Comparison of ENCODE assay signal across 22 mouse cellular contexts in the genomic region with DNA sequence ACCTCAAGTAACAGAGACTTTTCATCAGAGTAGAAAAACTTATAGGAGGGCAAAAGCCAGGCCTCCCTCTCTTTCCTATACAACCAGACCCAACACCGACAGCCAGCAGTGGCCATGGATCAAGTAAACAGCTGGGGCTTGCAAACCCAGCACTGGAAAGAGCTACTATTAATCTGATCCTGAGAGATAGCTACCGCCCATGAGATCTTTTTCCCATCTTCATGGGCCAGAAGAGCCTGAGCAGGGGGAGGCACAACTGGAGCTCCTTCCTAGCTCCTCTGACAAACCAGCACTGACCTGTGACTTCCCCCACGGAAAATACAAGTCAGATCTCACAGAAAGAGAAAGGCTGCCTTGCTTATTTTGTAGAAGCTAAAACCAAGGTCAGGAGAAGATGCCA.
DNase-seq lines count a peak whose midpoint lies in the region; ATAC-seq and TF ChIP-seq lines count a peak whose summit lies in the region.
"Had no signal": no experiment of that assay in that cellular context is flagged by ENCODE, and none has a peak within 500 bp of the region (broad histone marks: within the 10 kb centered on the region; RNA-seq: fewer than 3 reads in every experiment).

No protein-coding gene starts in this region.

- no peaks in the 10 kb centered on the region for H3K4me1 ChIP-seq in intestine, embryonic 14.5 days (replicated peaks; ENCODE audit: control insufficient read depth, insufficient read depth, low read length)
- no peaks in the 10 kb centered on the region for H3K4me1 ChIP-seq in intestine, embryonic 16.5 days (ENCODE audit: control insufficient read depth, insufficient read depth, low read length)
- peaks cover 5% of the 10 kb centered on the region; the same call in 1 of the 2 replicates for H3K4me1 ChIP-seq in kidney, embryonic 15.5 days
- H3K4me1 ChIP-seq in kidney, postnatal 0 days (replicated peaks; ENCODE audit: insufficient read depth, low read length): no peaks in the 10 kb centered on the region
- H3K4me1 ChIP-seq in hindbrain, embryonic 13.5 days (replicated peaks): no peaks in the 10 kb centered on the region
- H3K4me1 ChIP-seq: embryonic facial prominence, embryonic 12.5 days; forebrain, embryonic 13.5 days; forebrain, embryonic 15.5 days had no signal

- no peak for TF ChIP-seq CTCF in kidney, postnatal 0 days (IDR thresholded peaks at IDR 0.05; ENCODE audit: low read depth)

- H3K27me3 ChIP-seq in intestine, embryonic 14.5 days (replicated peaks; ENCODE audit: control insufficient read depth, insufficient read depth, low read length): no peaks in the 10 kb centered on the region
- H3K27me3 ChIP-seq in intestine, embryonic 16.5 days (replicated peaks; ENCODE audit: control insufficient read depth, insufficient read depth, low read length): no peaks in the 10 kb centered on the region
- H3K27me3 ChIP-seq in kidney, embryonic 15.5 days: 0 out of 2 replicates have a peak, but pooled peaks cover 7% of the 10 kb centered on the region
- no peaks in the 10 kb centered on the region for H3K27me3 ChIP-seq in kidney, postnatal 0 days (ENCODE audit: insufficient read depth, low read length)
- no peaks in the 10 kb centered on the region for H3K27me3 ChIP-seq in hindbrain, embryonic 13.5 days
- H3K27me3 ChIP-seq: embryonic facial prominence, embryonic 12.5 days; forebrain, embryonic 13.5 days; forebrain, embryonic 15.5 days had no signal

- DNase-seq in intestine, embryonic 14.5 days (ENCODE audit: low spot score): peak; percentile 46
- no peak for DNase-seq in kidney, postnatal 25 days
- peak; percentile 60 for DNase-seq in kidney, postnatal 0 days (ENCODE audit: low spot score)
- no peak for DNase-seq in kidney, postnatal 36 days
- DNase-seq: adrenal gland, adult 8-10 months; adrenal gland, postnatal 14 days; adrenal gland, postnatal 36 days; cerebellum, adult 11-12 months; cerebellum, adult 2 months; cerebellum, adult 9-10 months; cerebellum, postnatal 10 days; cerebellum, postnatal 25 days had no signal

- H3K4me2 ChIP-seq in intestine, embryonic 14.5 days (ENCODE audit: low read length): no peak overlapping the region
- no peak overlapping the region for H3K4me2 ChIP-seq in intestine, embryonic 16.5 days (ENCODE audit: low read depth, low read length)
- no peak overlapping the region for H3K4me2 ChIP-seq in kidney, embryonic 15.5 days
- H3K4me2 ChIP-seq in kidney, postnatal 0 days (ENCODE audit: low read length): no peak overlapping the region
- no peak overlapping the region for H3K4me2 ChIP-seq in hindbrain, embryonic 13.5 days
- H3K4me2 ChIP-seq: embryonic facial prominence, embryonic 12.5 days; forebrain, embryonic 13.5 days; forebrain, embryonic 15.5 days had no signal

- H3K9me3 ChIP-seq in intestine, embryonic 14.5 days (ENCODE audit: control insufficient read depth, low read length): no peaks in the 10 kb centered on the region
- no peaks in the 10 kb centered on the region for H3K9me3 ChIP-seq in intestine, embryonic 16.5 days (ENCODE audit: control insufficient read depth, low read length)
- no peaks in the 10 kb centered on the region for H3K9me3 ChIP-seq in kidney, embryonic 15.5 days (replicated peaks)
- no peaks in the 10 kb centered on the region for H3K9me3 ChIP-seq in kidney, postnatal 0 days (replicated peaks; ENCODE audit: low read length)
- H3K9me3 ChIP-seq in hindbrain, embryonic 13.5 days: no peaks in the 10 kb centered on the region
- H3K9me3 ChIP-seq: embryonic facial prominence, embryonic 10.5 days; embryonic facial prominence, embryonic 12.5 days; forebrain, embryonic 13.5 days; forebrain, embryonic 15.5 days had no signal

- H3K4me3 ChIP-seq in intestine, embryonic 14.5 days (ENCODE audit: low read depth, low read length): no peak overlapping the region
- no peak overlapping the region for H3K4me3 ChIP-seq in intestine, embryonic 16.5 days (ENCODE audit: low read length)
- no peak overlapping the region for H3K4me3 ChIP-seq in kidney, embryonic 15.5 days (replicated peaks)
- no peak overlapping the region for H3K4me3 ChIP-seq in kidney, postnatal 0 days (replicated peaks; ENCODE audit: low read depth, low read length)
- no peak overlapping the region for H3K4me3 ChIP-seq in hindbrain, embryonic 13.5 days
- H3K4me3 ChIP-seq: embryonic facial prominence, embryonic 10.5 days; embryonic facial prominence, embryonic 12.5 days; forebrain, embryonic 13.5 days; forebrain, embryonic 15.5 days had no signal

- no peak for ATAC-seq in intestine, embryonic 14.5 days (replicated peaks; ENCODE audit: low FRiP score, low TSS enrichment, low read depth)
- ATAC-seq in intestine, embryonic 16.5 days: no peak
- peak; percentile 66; the same call in 1 of the 2 replicates for ATAC-seq in kidney, embryonic 15.5 days (replicated peaks; ENCODE audit: low FRiP score)
- ATAC-seq in kidney, postnatal 0 days (replicated peaks; ENCODE audit: low FRiP score, low read depth): no peak
- no peak for ATAC-seq in hindbrain, embryonic 13.5 days (ENCODE audit: low FRiP score)
- ATAC-seq: activated CD4-positive, CD25-positive, alpha-beta regulatory T cell, adult 4 months; forebrain, embryonic 13.5 days; forebrain, embryonic 15.5 days; Patski had no signal

- no peak overlapping the region for H3K27ac ChIP-seq in intestine, embryonic 14.5 days (ENCODE audit: low read depth)
- no peak overlapping the region for H3K27ac ChIP-seq in intestine, embryonic 16.5 days (ENCODE audit: low read length)
- H3K27ac ChIP-seq in kidney, embryonic 15.5 days: peak overlapping the region; percentile 43; the same call in 1 of the 2 replicates
- no peak overlapping the region for H3K27ac ChIP-seq in kidney, postnatal 0 days
- H3K27ac ChIP-seq in hindbrain, embryonic 13.5 days: no peak overlapping the region
- H3K27ac ChIP-seq: embryonic facial prominence, embryonic 10.5 days; embryonic facial prominence, embryonic 12.5 days; forebrain, embryonic 13.5 days; forebrain, embryonic 15.5 days had no signal

- H3K9ac ChIP-seq in intestine, embryonic 14.5 days (ENCODE audit: low read length): no peak overlapping the region
- no peak overlapping the region for H3K9ac ChIP-seq in intestine, embryonic 16.5 days (ENCODE audit: low read depth, low read length)
- no peak overlapping the region for H3K9ac ChIP-seq in kidney, embryonic 15.5 days
- no peak overlapping the region for H3K9ac ChIP-seq in kidney, postnatal 0 days (ENCODE audit: low read depth, low read length)
- no peak overlapping the region for H3K9ac ChIP-seq in hindbrain, embryonic 13.5 days
- H3K9ac ChIP-seq: forebrain, embryonic 13.5 days; forebrain, embryonic 15.5 days had no signal

- no peaks in the 10 kb centered on the region for H3K36me3 ChIP-seq in intestine, embryonic 14.5 days (ENCODE audit: control insufficient read depth, insufficient read depth, low read length)
- no peaks in the 10 kb centered on the region for H3K36me3 ChIP-seq in intestine, embryonic 16.5 days (ENCODE audit: control insufficient read depth, insufficient read depth, low read length)
- no peaks in the 10 kb centered on the region for H3K36me3 ChIP-seq in kidney, embryonic 15.5 days
- H3K36me3 ChIP-seq in kidney, postnatal 0 days (ENCODE audit: insufficient read depth, low read length): no peaks in the 10 kb centered on the region
- no peaks in the 10 kb centered on the region for H3K36me3 ChIP-seq in hindbrain, embryonic 13.5 days
- H3K36me3 ChIP-seq: embryonic facial prominence, embryonic 10.5 days; embryonic facial prominence, embryonic 12.5 days; forebrain, embryonic 15.5 days; G1E had no signal

- WGBS in intestine, embryonic 14.5 days: 50% methylated on average over 3 of the region's 3 CpGs
- WGBS in intestine, embryonic 16.5 days: 53% methylated on average over 3 of the region's 3 CpGs
- 46% methylated on average over 3 of the region's 3 CpGs for WGBS in kidney, embryonic 15.5 days
- WGBS in kidney, postnatal 0 days: 36% methylated on average over 3 of the region's 3 CpGs
- WGBS in hindbrain, embryonic 13.5 days: 89% methylated on average over 3 of the region's 3 CpGs

Comparison
In these comparisons a context has a peak if more than half of its experiments do, and no peak if none do; other contexts are left out.
1. DNase-seq: peak in intestine, embryonic 14.5 days (single experiment) and kidney, postnatal 0 days (single experiment); none in kidney, postnatal 25 days (0 of 2) and kidney, postnatal 36 days (0 of 2).